Mouse (Mus musculus) CH12.LX (cell line): Measurements from ENCODE around the gene Zfp148. TPM values are rescaled to one million over a fixed set of nuclear protein-coding genes. Genes with fewer than 3 reads are reported as not detected.

Experiments used
- DNase-seq: peaks from one replicate; pipeline ENCODE4 v3.0.0-alpha.2; 2013; ENCODE audit errors: extremely low read depth
- H3K27ac ChIP-seq: 2 replicates; pipeline ENCODE4 v1.5.1; 2012; ENCODE audit warnings: low read depth, mild to moderate bottlenecking, control low read depth, moderate library complexity; ENCODE audit not compliant: insufficient read depth
- H3K27me3 ChIP-seq: replicated peaks from 2 replicates; pipeline ENCODE3; 2012; ENCODE audit warnings: inconsistent platforms
- H3K36me3 ChIP-seq, 2 experiments: replicated peaks in 1 of 2; 2 replicates each; pipeline versions ENCODE3 to v1.6.1; 2012; ENCODE audit warnings: inconsistent platforms in 1 of 2, low read length in 1 of 2, mild to moderate bottlenecking in 1 of 2, mixed read lengths in 1 of 2, moderate library complexity in 1 of 2; ENCODE audit not compliant: control insufficient read depth in 1 of 2, insufficient read depth in 1 of 2
- H3K4me1 ChIP-seq, 2 experiments: 2 replicates each; pipeline ENCODE4 v1.6.1; 2012; ENCODE audit warnings: inconsistent platforms in 1 of 2, moderate library complexity in 1 of 2; ENCODE audit not compliant: insufficient read depth in 2 of 2, control insufficient read depth in 1 of 2
- H3K4me2 ChIP-seq: 2 replicates; pipeline ENCODE4 v1.6.1; 2012; ENCODE audit warnings: low read depth, mild to moderate bottlenecking, control low read depth; ENCODE audit not compliant: poor library complexity, insufficient read depth, severe bottlenecking
- H3K4me3 ChIP-seq, 3 experiments: fragments of 150-350 bp in 1 of 3; sonication (generic) in 1 of 3; replicated peaks in 1 of 3; 2 replicates each; pipeline versions ENCODE3 to v1.5.1; 2011 to 2012; ENCODE audit warnings: low read depth in 2 of 3, low read length in 2 of 3, mild to moderate bottlenecking in 2 of 3, moderate library complexity in 2 of 3, control low read depth in 1 of 3, improper control_type of control experiment in 1 of 3, inconsistent platforms in 1 of 3, mixed read lengths in 1 of 3; ENCODE audit not compliant: poor library complexity in 1 of 3
- H3K79me2 ChIP-seq: replicated peaks from 2 replicates; pipeline ENCODE4 v1.6.1; 2012; ENCODE audit warnings: mild to moderate bottlenecking, moderate library complexity; ENCODE audit not compliant: control insufficient read depth, poor library complexity, insufficient read depth, severe bottlenecking; ENCODE audit errors: extremely low read depth
- H3K9ac ChIP-seq: 2 replicates; pipeline ENCODE4 v1.6.1; 2012; ENCODE audit warnings: low read depth, mild to moderate bottlenecking, control low read depth, moderate library complexity; ENCODE audit not compliant: insufficient read depth
- H3K9me3 ChIP-seq: replicated peaks from 2 replicates; pipeline ENCODE3; 2012; ENCODE audit warnings: low read length, inconsistent platforms, mixed read lengths
- BHLHE40 ChIP-seq: IDR thresholded peaks from 2 replicates; pipeline ENCODE4 v1.6.1; 2011; ENCODE audit warnings: mild to moderate bottlenecking, low read depth, low read length, improper control_type of control experiment
- CHD1 ChIP-seq: IDR thresholded peaks from 2 replicates; pipeline ENCODE4 v1.6.1; 2012; ENCODE audit warnings: low read depth, low read length, improper control_type of control experiment, inconsistent platforms
- CHD2 ChIP-seq: IDR thresholded peaks from 2 replicates; pipeline ENCODE4 v1.6.1; 2011; ENCODE audit warnings: low read length, improper control_type of control experiment
- CTCF ChIP-seq, 2 experiments: IDR thresholded peaks in 1 of 2; conservative IDR thresholded peaks in 1 of 2; 2 replicates each; pipeline ENCODE4 v1.5.1; 2011 to 2012; ENCODE audit warnings: low read depth in 2 of 2, low read length in 2 of 2, improper control_type of control experiment in 1 of 2, inconsistent platforms in 1 of 2, mild to moderate bottlenecking in 1 of 2, moderate library complexity in 1 of 2
- E2F4 ChIP-seq: IDR thresholded peaks from 2 replicates; pipeline ENCODE4 v1.6.1; 2011; ENCODE audit warnings: low read depth, low read length, improper control_type of control experiment; ENCODE audit not compliant: insufficient replicate concordance
- ELF1 ChIP-seq: IDR thresholded peaks from 2 replicates; pipeline ENCODE4 v1.6.1; 2014; ENCODE audit warnings: low read depth, mild to moderate bottlenecking, inconsistent platforms, low read length, improper control_type of control experiment
- EP300 ChIP-seq: IDR thresholded peaks from 2 replicates; pipeline ENCODE4 v1.6.1; 2011; ENCODE audit warnings: low read length, improper control_type of control experiment
- HCFC1 ChIP-seq: IDR thresholded peaks from 2 replicates; pipeline ENCODE4 v1.6.1; 2012; ENCODE audit warnings: low read depth, mild to moderate bottlenecking, inconsistent platforms, low read length, improper control_type of control experiment
- JUN ChIP-seq: IDR thresholded peaks from 2 replicates; pipeline ENCODE4 v1.6.1; 2011; ENCODE audit warnings: low read depth, mild to moderate bottlenecking, low read length, improper control_type of control experiment, moderate library complexity; ENCODE audit not compliant: insufficient read depth
- JUND ChIP-seq: conservative IDR thresholded peaks from 2 replicates; pipeline ENCODE4 v1.6.1; 2011; ENCODE audit warnings: low read depth, low read length, improper control_type of control experiment
- MAZ ChIP-seq: IDR thresholded peaks from 2 replicates; pipeline ENCODE4 v1.6.1; 2012; ENCODE audit warnings: low read depth, mild to moderate bottlenecking, inconsistent platforms, low read length, improper control_type of control experiment, moderate library complexity
- NRF1 ChIP-seq: IDR thresholded peaks from 2 replicates; pipeline ENCODE4 v1.6.1; 2014; ENCODE audit warnings: low read depth, mild to moderate bottlenecking, inconsistent platforms, low read length, improper control_type of control experiment, moderate library complexity
- POLR2A ChIP-seq: IDR thresholded peaks from 2 replicates; pipeline ENCODE4 v1.6.1; 2011; ENCODE audit warnings: low read depth, mild to moderate bottlenecking, improper control_type of control experiment, low read length
- POLR2AphosphoS2 ChIP-seq: IDR thresholded peaks from 2 replicates; pipeline ENCODE4 v1.6.1; 2011; ENCODE audit warnings: low read depth, low read length, improper control_type of control experiment
- RAD21 ChIP-seq: IDR thresholded peaks from 2 replicates; pipeline ENCODE4 v1.6.1; 2011; ENCODE audit warnings: low read depth, mild to moderate bottlenecking, low read length, improper control_type of control experiment, moderate library complexity
- RCOR1 ChIP-seq: conservative IDR thresholded peaks from 2 replicates; pipeline ENCODE4 v1.6.1; 2012; ENCODE audit warnings: low read depth, mild to moderate bottlenecking, inconsistent platforms, low read length, improper control_type of control experiment
- SMC3 ChIP-seq: IDR thresholded peaks from 2 replicates; pipeline ENCODE4 v1.6.1; 2011; ENCODE audit warnings: low read depth, low read length, improper control_type of control experiment
- USF1 ChIP-seq: IDR thresholded peaks from 2 replicates; pipeline ENCODE4 v1.6.1; 2014; ENCODE audit warnings: low read depth, mild to moderate bottlenecking, inconsistent platforms, low read length, improper control_type of control experiment
- USF2 ChIP-seq: conservative IDR thresholded peaks from 2 replicates; pipeline ENCODE4 v1.6.1; 2011; ENCODE audit warnings: low read depth, low read length, improper control_type of control experiment
- ZNF384 ChIP-seq: IDR thresholded peaks from 2 replicates; pipeline ENCODE4 v1.6.1; 2012; ENCODE audit warnings: low read depth, low read length, improper control_type of control experiment, inconsistent platforms
- dilution Hi-C: fragments of 300-500 bp; cut with MboI; formaldehyde crosslinking; loops from 2 replicates; pipeline ENCODE4 v1.14.3; 2020; ENCODE audit warnings: low sequenced_read_pairs; ENCODE audit not compliant: extremely low pct_unique_long_range_greater_than_20kb, extremely low pct_ligation_motif_present
- in situ Hi-C: fragments of 300-500 bp; cut with MboI; formaldehyde crosslinking; loops from 3 replicates; pipeline ENCODE4 v1.14.3; 2019; ENCODE audit warnings: low sequenced_read_pairs, low pct_ligation_motif_present, low pct_unique_long_range_greater_than_20kb, mixed read lengths
- polyA plus RNA-seq: library from polyadenylated mRNA; unstranded; fragments of >175 nt; gene quantifications from 2 replicates; pipeline ENCODE4 v1.2.1, GENCODE M21; 2012; ENCODE audit warnings: low read depth; ENCODE audit not compliant: insufficient read length
- total RNA-seq, 2 experiments: library from RNA; depleted of rRNA; stranded (reverse); fragments of 300-350 nt in 1 of 2; fragments of >200 nt in 1 of 2; gene quantifications; 2 replicates each; pipeline ENCODE4 v1.2.3; 2012 to 2014

The Zfp148 gene
- total and polyA plus RNA-seq, 3 experiments: 19.5 to 36.6 (median 28.6) TPM

GRCm38 (mm10) chr16:33454306-33454705, 73.7 kb downstream of the Zfp148 start:
- in situ Hi-C loops: no loop called here
- peaks cover 0 to 28% of the 10 kb centered on the region in 2 experiments; a peak in 2 of 4 replicates for H3K4me1 ChIP-seq
- H3K9me3 ChIP-seq: peaks cover 2% of the 10 kb centered on the region
- H3K36me3 ChIP-seq: peaks cover 24 to 66% of the 10 kb centered on the region in 2 experiments
- H3K27ac ChIP-seq: no peak overlapping the region
- H3K4me3 ChIP-seq: no peak overlapping the region
- no peak for TF ChIP-seq BHLHE40
- TF ChIP-seq HCFC1: no peak
- DNase-seq: no peak
- dilution Hi-C loops: no loop called here
- no peaks in the 10 kb centered on the region for H3K27me3 ChIP-seq
- peaks cover 13% of the 10 kb centered on the region; the same call in 1 of the 2 replicates for H3K79me2 ChIP-seq
- H3K9ac ChIP-seq: no peak overlapping the region
- no peak overlapping the region for H3K4me2 ChIP-seq

- in situ Hi-C loops: no loop called here
- Histone ChIP-seq H3K4me1 (peaks cover 0 to 21% of the 10 kb centered on the region in 2 experiments; a peak in 2 of 4 replicates), H3K27me3 (no peaks in the 10 kb centered on the region), H3K79me2 (peaks cover 13% of the 10 kb centered on the region; the same call in 1 of the 2 replicates), H3K9ac (no peak overlapping the region), H3K36me3 (peaks cover 29 to 68% of the 10 kb centered on the region in 2 experiments), H3K9me3 (peaks cover 3% of the 10 kb centered on the region), H3K4me3 (no peak overlapping the region), H3K4me2 (no peak overlapping the region), H3K27ac (no peak overlapping the region)
- DNase-seq: no peak
- TF ChIP-seq CHD2: no peak
- TF ChIP-seq USF2: no peak
- no peak for TF ChIP-seq POLR2AphosphoS2
- no peak for TF ChIP-seq SMC3
- TF ChIP-seq HCFC1: no peak
- TF ChIP-seq CTCF (conservative IDR thresholded peaks at IDR 0.05 in 1 of 2, IDR thresholded peaks at IDR 0.05 in 1 of 2; ENCODE audit: low read depth in 2 of 2, low read length in 2 of 2): no peak
- TF ChIP-seq MAZ: no peak
- TF ChIP-seq EP300: no peak
- TF ChIP-seq E2F4: no peak
- no peak for TF ChIP-seq RAD21
- TF ChIP-seq NRF1: no peak
- TF ChIP-seq POLR2A: no peak
- dilution Hi-C loops: no loop called here
Observed at GRCm38 (mm10) chr16:33455263-33455910, 74.8 kb downstream of the Zfp148 start.

GRCm38 (mm10) chr16:33459101-33459500, 78.5 kb downstream of the Zfp148 start:
- Histone ChIP-seq H3K9me3 (peaks cover 3% of the 10 kb centered on the region), H3K79me2 (peaks cover 7% of the 10 kb centered on the region; the same call in 1 of the 2 replicates), H3K27ac (no peak overlapping the region), H3K4me1 (peaks cover 0 to 22% of the 10 kb centered on the region in 2 experiments; a peak in 2 of 4 replicates), H3K4me3 (no peak overlapping the region), H3K9ac (no peak overlapping the region), H3K27me3 (no peaks in the 10 kb centered on the region), H3K36me3 (peaks cover 38 to 81% of the 10 kb centered on the region in 2 experiments), H3K4me2 (no peak overlapping the region)
- in situ Hi-C loops (no loop called here), dilution Hi-C loops (no loop called here)
- DNase-seq: no peak
- no peak for TF ChIP-seq JUND
- TF ChIP-seq ZNF384: no peak
- TF ChIP-seq RCOR1: no peak
- TF ChIP-seq SMC3: no peak
- no peak for TF ChIP-seq CHD1
- no peak for TF ChIP-seq BHLHE40
- TF ChIP-seq CHD2: no peak
- no peak for TF ChIP-seq CTCF (conservative IDR thresholded peaks at IDR 0.05 in 1 of 2, IDR thresholded peaks at IDR 0.05 in 1 of 2; ENCODE audit: low read depth in 2 of 2, low read length in 2 of 2)
- TF ChIP-seq RAD21: no peak
- TF ChIP-seq JUN: no peak
- TF ChIP-seq USF1: no peak
- no peak for TF ChIP-seq HCFC1
- no peak for TF ChIP-seq ELF1
- TF ChIP-seq MAZ: no peak
